Mouse (Mus musculus) hindbrain, embryonic 11.5 days (tissue): ENCODE measurements around the gene Tgfbr3. TPM values are rescaled to one million over a fixed set of nuclear protein-coding genes. Genes with fewer than 3 reads are reported as not detected.

Experiments
- ATAC-seq: fragments of 200-750 bp; cut with Nextera tagmentation; 2 replicates; pipeline ENCODE4 v1.8.0; 2017; ENCODE audit warnings: mild to moderate bottlenecking, moderate TSS enrichment, moderate library complexity; ENCODE audit not compliant: low FRiP score
- DNase-seq: peaks from one replicate; pipeline ENCODE4 v3.0.0-alpha.2; 2015; ENCODE audit warnings: low spot score
- H3K27ac ChIP-seq: fragments of 300-500 bp; sonication (generic); 2 replicates; pipeline ENCODE4 v1.5.1; 2014; ENCODE audit warnings: mild to moderate bottlenecking, low read depth, low read length
- H3K27me3 ChIP-seq: fragments of 300-500 bp; sonication (generic); 2 replicates; pipeline ENCODE4 v1.6.1; 2014; ENCODE audit warnings: mild to moderate bottlenecking, low read length, moderate library complexity, mixed read lengths; ENCODE audit not compliant: control insufficient read depth, insufficient read depth
- H3K36me3 ChIP-seq: fragments of 300-500 bp; sonication (generic); 2 replicates; pipeline ENCODE4 v1.6.1; 2014; ENCODE audit warnings: mild to moderate bottlenecking, low read length, moderate library complexity, mixed read lengths; ENCODE audit not compliant: control insufficient read depth, insufficient read depth
- H3K4me1 ChIP-seq: fragments of 300-500 bp; sonication (generic); replicated peaks from 2 replicates; pipeline ENCODE4 v1.6.1; 2014; ENCODE audit warnings: low read length, mixed read lengths; ENCODE audit not compliant: control insufficient read depth, insufficient read depth
- H3K4me2 ChIP-seq: fragments of 300-500 bp; sonication (generic); replicated peaks from 2 replicates; pipeline ENCODE4 v1.6.1; 2014; ENCODE audit warnings: mild to moderate bottlenecking, low read depth, low read length
- H3K4me3 ChIP-seq: fragments of 300-500 bp; sonication (generic); 2 replicates; pipeline ENCODE4 v1.5.1; 2014; ENCODE audit warnings: low read depth, low read length
- H3K9ac ChIP-seq: fragments of 300-500 bp; sonication (generic); 2 replicates; pipeline ENCODE4 v1.6.1; 2014; ENCODE audit warnings: low read depth, low read length
- H3K9me3 ChIP-seq: fragments of 300-500 bp; sonication (generic); 2 replicates; pipeline ENCODE4 v1.6.1; 2016; ENCODE audit warnings: low read length; ENCODE audit not compliant: control insufficient read depth
- WGBS: fragments of 180-500 bp; shearing (Covaris S2); extraction: QIAGEN DNeasy Blood & Tissue Kit; methylation state at CpG from one replicate; pipeline ENCODE4 v1.1.7; 2014; 5-methylcytosine and 5-hydroxymethylcytosine counted together
- polyA plus RNA-seq: library from polyadenylated mRNA; unstranded; fragments of >200 nt; fragmentation: Nextera tagmentation; extraction: Ambion mirVana; gene quantifications from 2 replicates; pipeline ENCODE4 v1.2.1, GENCODE M21; 2014

Gene Tgfbr3
- polyA plus RNA-seq, 1 experiment from 2014 or later, result 9.6 TPM

DNA sequence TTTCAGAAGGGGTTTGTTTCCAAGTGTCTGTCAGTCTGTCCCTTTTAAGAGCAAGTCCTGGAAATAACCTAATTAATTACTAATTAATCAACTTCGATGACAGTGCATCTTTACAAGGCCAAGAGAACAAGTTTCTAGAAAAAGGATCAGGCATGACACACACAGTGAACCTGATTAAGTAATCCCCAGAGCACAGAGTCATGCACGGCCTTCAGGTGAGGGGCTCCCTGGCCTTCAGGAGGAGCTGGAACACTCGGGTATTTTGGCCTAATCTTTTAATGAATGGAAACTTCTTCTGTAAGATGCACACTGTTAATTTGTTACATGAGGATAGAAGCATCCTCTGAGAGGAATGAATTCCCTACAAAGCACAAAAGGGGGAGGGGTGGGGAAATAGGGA, 215.9 kb downstream of the Tgfbr3 start:
- ATAC-seq, result no peak
- no peak overlapping the region for H3K4me2 ChIP-seq

DNA sequence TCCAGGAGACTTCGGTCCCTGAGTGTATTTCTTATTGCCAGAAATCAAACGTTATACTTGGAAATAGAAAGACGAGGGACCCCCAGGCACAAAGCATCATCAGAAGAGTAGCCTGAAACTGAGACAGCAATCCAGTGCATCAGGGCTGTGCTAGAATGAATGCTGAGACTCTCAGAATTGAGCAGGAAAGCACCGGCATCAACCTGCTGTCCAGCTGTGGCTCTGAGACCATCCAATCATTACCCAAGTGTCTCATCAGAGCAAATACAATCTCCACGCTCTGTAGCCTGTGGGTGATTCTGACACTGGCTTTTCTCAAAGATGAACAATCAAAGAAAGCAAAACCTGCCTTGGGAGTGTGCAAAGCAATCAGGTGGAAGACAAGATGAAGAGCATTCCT, 221.3 kb downstream of the Tgfbr3 start:
- no peak overlapping the region for H3K27ac ChIP-seq
- DNase-seq (no peak), ATAC-seq (no peak)
- no peak overlapping the region for H3K4me3 ChIP-seq
- H3K4me1 ChIP-seq, result no peaks in the 10 kb centered on the region
- no peaks in the 10 kb centered on the region for H3K27me3 ChIP-seq
- no peak overlapping the region for H3K9ac ChIP-seq
- no peaks in the 10 kb centered on the region for H3K36me3 ChIP-seq
- 86% methylated on average over 5 of the region's 5 CpGs for WGBS
- H3K9me3 ChIP-seq, result no peaks in the 10 kb centered on the region
- H3K4me2 ChIP-seq, result no peak overlapping the region

More for the DNA sequence above, 215.9 kb downstream of the Tgfbr3 start:
- H3K9ac ChIP-seq, result no peak overlapping the region
- H3K36me3 ChIP-seq, result no peaks in the 10 kb centered on the region
- DNase-seq, result no peak
- WGBS, result 32% methylated on average over 3 of the region's 3 CpGs
- H3K27ac ChIP-seq, result no peak overlapping the region
- H3K4me1 ChIP-seq, result no peaks in the 10 kb centered on the region
- H3K27me3 ChIP-seq, result no peaks in the 10 kb centered on the region
- H3K4me3 ChIP-seq, result no peak overlapping the region
- H3K9me3 ChIP-seq, result no peaks in the 10 kb centered on the region

GRCm38 (mm10) chr5:107067531-107067930, 221.9 kb downstream of the Tgfbr3 start:
- WGBS, result 85% methylated on average over 7 of the region's 7 CpGs
- no peak overlapping the region for H3K9ac ChIP-seq
- H3K27me3 ChIP-seq, result no peaks in the 10 kb centered on the region
- no peak overlapping the region for H3K4me2 ChIP-seq
- ATAC-seq (no peak), DNase-seq (no peak)
- H3K4me1 ChIP-seq, result no peaks in the 10 kb centered on the region
- H3K4me3 ChIP-seq, result no peak overlapping the region
- no peaks in the 10 kb centered on the region for H3K9me3 ChIP-seq
- no peak overlapping the region for H3K27ac ChIP-seq
- H3K36me3 ChIP-seq, result no peaks in the 10 kb centered on the region

GRCm38 (mm10) chr5:107064922-107065321, 224.5 kb downstream of the Tgfbr3 start:
- Histone ChIP-seq H3K4me1 (no peaks in the 10 kb centered on the region), H3K4me2 (no peak overlapping the region), H3K9me3 (no peaks in the 10 kb centered on the region), H3K27ac (no peak overlapping the region), H3K4me3 (no peak overlapping the region), H3K9ac (no peak overlapping the region), H3K27me3 (no peaks in the 10 kb centered on the region), H3K36me3 (no peaks in the 10 kb centered on the region)
- DNase-seq (no peak), ATAC-seq (no peak)
- WGBS, result 76% methylated on average over 5 of the region's 5 CpGs

GRCm38 (mm10) chr5:107062229-107062852, 227.1 kb downstream of the Tgfbr3 start:
- no peak overlapping the region for H3K4me2 ChIP-seq
- 79% methylated on average over 12 of the region's 12 CpGs for WGBS
- no peak overlapping the region for H3K9ac ChIP-seq
- ATAC-seq, result no peak
- no peaks in the 10 kb centered on the region for H3K9me3 ChIP-seq
- no peak overlapping the region for H3K27ac ChIP-seq
- no peak overlapping the region for H3K4me3 ChIP-seq
- H3K27me3 ChIP-seq, result no peaks in the 10 kb centered on the region
- H3K4me1 ChIP-seq, result no peaks in the 10 kb centered on the region
- DNase-seq, result no peak
- H3K36me3 ChIP-seq, result no peaks in the 10 kb centered on the region

DNA sequence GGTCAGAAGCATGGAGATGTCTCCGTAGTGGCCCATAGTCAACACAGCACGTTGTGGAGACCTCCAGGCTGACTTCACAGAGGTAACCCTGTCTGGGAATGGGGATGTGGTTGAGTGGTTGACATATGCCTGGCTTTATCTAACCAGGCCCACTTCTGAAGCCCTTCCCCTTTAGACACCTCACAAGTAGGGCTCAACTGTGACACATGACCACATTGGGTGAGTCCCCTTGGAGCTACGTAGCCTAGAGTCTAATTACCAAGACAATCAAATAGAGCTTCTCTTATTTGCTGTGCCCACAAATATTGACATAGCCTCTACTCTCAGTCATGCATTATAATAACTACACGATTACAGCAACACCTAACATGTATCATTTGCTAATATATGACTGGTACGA, 229.9 kb downstream of the Tgfbr3 start:
- H3K4me1 ChIP-seq, result no peaks in the 10 kb centered on the region
- no peak for ATAC-seq
- no peaks in the 10 kb centered on the region for H3K36me3 ChIP-seq
- H3K27ac ChIP-seq, result no peak overlapping the region
- H3K4me3 ChIP-seq, result no peak overlapping the region
- WGBS, result 89% methylated on average over 5 of the region's 5 CpGs
- H3K9me3 ChIP-seq, result no peaks in the 10 kb centered on the region
- H3K4me2 ChIP-seq, result no peak overlapping the region
- no peaks in the 10 kb centered on the region for H3K27me3 ChIP-seq
- DNase-seq, result no peak
- H3K9ac ChIP-seq, result no peak overlapping the region

- Histone ChIP-seq H3K36me3 (no peaks in the 10 kb centered on the region), H3K27ac (no peak overlapping the region), H3K9ac (no peak overlapping the region), H3K4me3 (no peak overlapping the region), H3K9me3 (no peaks in the 10 kb centered on the region), H3K4me2 (no peak overlapping the region), H3K4me1 (no peaks in the 10 kb centered on the region), H3K27me3 (no peaks in the 10 kb centered on the region)
- ATAC-seq (no peak), DNase-seq (no peak)
- 76% methylated on average over 4 of the region's 4 CpGs for WGBS
Measured at GRCm38 (mm10) chr5:107058642-107059041, 230.8 kb downstream of the Tgfbr3 start.

Other genes with a start within 250 kb of the Tgfbr3 start
- gene Brdt, start 41.5 kb upstream of the Tgfbr3 start, polyA plus RNA-seq, result 1.2 and 2.1 TPM in 2 replicates
- gene Ephx4, start 113.1 kb upstream of the Tgfbr3 start, polyA plus RNA-seq, result 1.1 and 2.4 TPM in 2 replicates
- not detected in 2 replicates for gene Lpcat2b, start 141.9 kb upstream of the Tgfbr3 start, polyA plus RNA-seq
- 7.5 and 11.7 TPM in 2 replicates for gene Btbd8, start 148.4 kb upstream of the Tgfbr3 start, polyA plus RNA-seq
- 0.28 and 0.57 TPM in 2 replicates for gene Gm42669, start 218.0 kb upstream of the Tgfbr3 start, polyA plus RNA-seq
- gene 1700028K03Rik, start 245.1 kb upstream of the Tgfbr3 start, polyA plus RNA-seq, result 0.04 and 0.48 TPM in 2 replicates